Mouse (Mus musculus) heart, embryonic 16.5 days (tissue): Measurements from ENCODE around the gene Ryr2. TPM values are rescaled to one million over a fixed set of nuclear protein-coding genes. Genes with fewer than 3 reads are reported as not detected.

Experiments used
- ATAC-seq: fragments of 200-750 bp; cut with Nextera tagmentation; replicated peaks from 2 replicates; pipeline ENCODE4 v1.8.0; 2017; ENCODE audit warnings: moderate number of reproducible peaks; ENCODE audit not compliant: insufficient read depth, low FRiP score; ENCODE audit errors: extremely low read depth
- H3K27ac ChIP-seq: fragments of 300-500 bp; sonication (generic); 2 replicates; pipeline ENCODE4 v1.5.1; 2014; ENCODE audit warnings: mild to moderate bottlenecking, low read length, control low read depth, moderate library complexity
- H3K27me3 ChIP-seq: fragments of 300-500 bp; sonication (generic); 2 replicates; pipeline ENCODE4 v1.6.1; 2014; ENCODE audit warnings: low read length, mixed read lengths; ENCODE audit not compliant: control insufficient read depth, insufficient read depth
- H3K36me3 ChIP-seq: fragments of 300-500 bp; sonication (generic); 2 replicates; pipeline ENCODE4 v1.6.1; 2014; ENCODE audit not compliant: control insufficient read depth, insufficient read depth
- H3K4me1 ChIP-seq: fragments of 300-500 bp; sonication (generic); 2 replicates; pipeline ENCODE4 v1.6.1; 2014; ENCODE audit warnings: low read length, mixed read lengths; ENCODE audit not compliant: control insufficient read depth, insufficient read depth
- H3K4me2 ChIP-seq: fragments of 300-500 bp; sonication (generic); 2 replicates; pipeline ENCODE4 v1.6.1; 2014; ENCODE audit warnings: low read depth, mild to moderate bottlenecking, control low read depth, low read length
- H3K4me3 ChIP-seq: fragments of 300-500 bp; sonication (generic); 2 replicates; pipeline ENCODE4 v1.5.1; 2014; ENCODE audit warnings: mild to moderate bottlenecking, control low read depth, low read length
- H3K9ac ChIP-seq: fragments of 300-500 bp; sonication (generic); 2 replicates; pipeline ENCODE4 v1.6.1; 2014; ENCODE audit warnings: low read length, control low read depth
- H3K9me3 ChIP-seq: fragments of 300-500 bp; sonication (generic); replicated peaks from 2 replicates; pipeline ENCODE4 v1.6.1; 2016; ENCODE audit warnings: low read length; ENCODE audit not compliant: control insufficient read depth
- WGBS: fragments of 180-500 bp; shearing (Covaris S2); extraction: QIAGEN DNeasy Blood & Tissue Kit; methylation state at CpG from one replicate; pipeline ENCODE4 v1.1.7; 2014; 5-methylcytosine and 5-hydroxymethylcytosine counted together
- polyA plus RNA-seq: library from polyadenylated mRNA; unstranded; fragments of >200 nt; fragmentation: Nextera tagmentation; extraction: Ambion mirVana; gene quantifications from 2 replicates; pipeline ENCODE4 v1.2.1, GENCODE M21; 2015

The Ryr2 gene
- polyA plus RNA-seq, 1 experiment from 2014 or later: 31.5 TPM

DNA sequence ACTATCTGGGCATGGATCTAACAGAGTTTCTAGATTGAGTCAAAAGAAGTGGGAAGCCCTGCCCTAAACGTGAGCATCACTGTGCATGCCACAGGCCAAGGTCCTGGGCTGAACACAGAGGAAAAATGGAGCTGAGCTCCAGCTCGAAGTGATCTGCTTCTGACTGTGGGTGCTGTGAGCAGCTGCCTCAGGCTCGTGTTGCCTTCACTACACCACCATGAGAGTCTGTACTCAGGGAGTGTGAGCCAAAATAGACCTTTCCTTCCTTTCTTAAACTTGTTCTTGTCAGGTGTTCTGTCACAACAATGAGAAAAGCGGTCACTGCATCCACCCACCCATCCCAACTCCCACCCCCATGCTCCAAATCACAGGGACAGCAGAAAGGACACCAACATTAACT lies 27.2 kb downstream of the Ryr2 start:
- 68% methylated on average over 4 of the region's 4 CpGs for WGBS
- no peak for ATAC-seq
- H3K27me3 ChIP-seq: no peaks in the 10 kb centered on the region

GRCm38 (mm10) chr13:12074897-12075296 lies 31.8 kb downstream of the Ryr2 start:
- Histone ChIP-seq H3K4me3 (no peak overlapping the region), H3K27ac (no peak overlapping the region), H3K9ac (no peak overlapping the region), H3K36me3 (no peaks in the 10 kb centered on the region), H3K27me3 (no peaks in the 10 kb centered on the region), H3K4me1 (peaks cover 35% of the 10 kb centered on the region), H3K4me2 (no peak overlapping the region), H3K9me3 (no peaks in the 10 kb centered on the region)
- WGBS: 78% methylated on average over 6 of the region's 6 CpGs
- no peak for ATAC-seq

More for the DNA sequence above, 27.2 kb downstream of the Ryr2 start:
- Histone ChIP-seq H3K36me3 (no peaks in the 10 kb centered on the region), H3K9ac (no peak overlapping the region), H3K27ac (no peak overlapping the region), H3K4me2 (no peak overlapping the region), H3K9me3 (no peaks in the 10 kb centered on the region), H3K4me1 (peaks cover 36% of the 10 kb centered on the region), H3K4me3 (no peak overlapping the region)

DNA sequence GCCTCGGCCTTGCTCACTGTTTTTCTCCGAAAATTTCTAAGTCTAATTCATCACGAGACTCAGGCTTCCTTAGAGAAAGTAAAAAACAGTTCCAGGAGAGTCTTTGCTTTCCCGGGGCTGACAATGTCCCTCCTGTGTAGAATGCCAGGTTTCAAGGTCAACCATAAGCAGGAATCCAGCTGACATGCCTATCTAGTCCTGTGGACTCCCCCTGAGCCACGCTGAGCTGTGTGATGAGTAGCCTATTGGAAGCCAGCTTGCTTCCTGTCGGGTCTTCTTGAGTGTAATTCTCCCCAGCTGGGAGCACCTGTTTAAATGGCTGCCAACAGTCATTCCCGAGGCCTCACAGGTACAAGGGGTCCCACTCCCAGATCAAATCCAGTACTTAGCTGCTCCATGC lies 34.2 kb downstream of the Ryr2 start:
- peak overlapping the region; percentile 69 for H3K27ac ChIP-seq
- H3K4me1 ChIP-seq: peaks cover 39% of the 10 kb centered on the region
- H3K9ac ChIP-seq: peak overlapping the region; percentile 3; the same call in 1 of the 2 replicates
- peak overlapping the region; percentile 17; the same call in 1 of the 2 replicates for H3K4me2 ChIP-seq
- WGBS: 35% methylated on average over 7 of the region's 7 CpGs
- no peaks in the 10 kb centered on the region for H3K9me3 ChIP-seq
- no peak overlapping the region for H3K4me3 ChIP-seq
- H3K36me3 ChIP-seq: no peaks in the 10 kb centered on the region
- H3K27me3 ChIP-seq: no peaks in the 10 kb centered on the region
- peak; percentile 57 for ATAC-seq

GRCm38 (mm10) chr13:12072112-12072511 lies 34.6 kb downstream of the Ryr2 start:
- Histone ChIP-seq H3K4me2 (no peak overlapping the region), H3K9ac (peak overlapping the region; percentile 7; the same call in 1 of the 2 replicates)

DNA sequence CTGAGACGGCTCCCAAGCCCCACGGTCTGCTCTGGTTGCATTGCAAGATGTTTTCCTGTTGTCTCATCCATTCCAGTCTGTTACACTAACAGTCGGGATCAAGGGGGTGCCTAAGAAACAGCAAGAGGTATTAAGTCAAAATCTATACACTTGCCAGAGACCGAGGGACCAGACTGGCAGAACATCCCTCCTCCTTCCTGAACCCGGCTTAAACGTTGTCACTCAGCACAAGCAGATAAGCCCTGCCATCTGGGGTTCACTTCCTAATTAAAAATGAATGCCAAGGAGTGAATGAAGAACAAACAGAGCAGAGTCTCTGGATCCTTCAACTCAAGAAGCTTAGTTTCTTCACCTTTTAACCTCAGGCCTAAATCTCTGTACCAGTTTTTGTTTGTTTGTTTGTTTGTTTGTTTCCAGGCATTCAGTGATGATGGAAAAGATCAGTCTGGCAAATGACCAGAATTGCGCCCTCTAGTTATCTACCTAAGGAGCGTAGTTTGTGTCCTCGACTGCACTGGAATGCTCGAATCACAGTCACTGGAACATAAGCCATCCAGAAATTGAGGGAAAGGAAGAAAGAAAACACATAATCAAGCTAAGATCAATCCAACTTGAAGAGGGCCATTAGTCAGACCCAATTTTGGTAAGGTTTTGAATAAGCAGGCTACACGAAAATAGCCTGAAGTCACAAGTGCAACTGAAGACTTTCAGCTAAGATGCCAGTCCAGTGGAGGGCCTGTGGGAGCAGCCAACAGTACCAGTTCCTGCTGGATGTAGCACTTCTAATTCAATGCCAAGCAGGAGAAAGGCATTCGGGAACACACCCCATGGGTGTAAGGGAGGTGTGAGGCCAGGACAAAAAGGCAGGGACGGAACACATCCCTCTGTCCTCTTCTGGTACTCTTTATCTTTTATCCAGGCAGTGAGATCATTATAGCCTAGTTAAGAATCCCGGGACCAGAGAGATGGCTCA lies 36.3 kb downstream of the Ryr2 start:
- H3K36me3 ChIP-seq: no peaks in the 10 kb centered on the region
- no peak overlapping the region for H3K4me3 ChIP-seq
- H3K4me2 ChIP-seq: no peak overlapping the region
- ATAC-seq: no peak
- no peaks in the 10 kb centered on the region for H3K9me3 ChIP-seq
- peaks cover 37% of the 10 kb centered on the region for H3K4me1 ChIP-seq
- no peaks in the 10 kb centered on the region for H3K27me3 ChIP-seq
- H3K27ac ChIP-seq: no peak overlapping the region
- WGBS: 52% methylated on average over 14 of the region's 14 CpGs
- H3K9ac ChIP-seq: no peak overlapping the region

More at GRCm38 (mm10) chr13:12072112-12072511, 34.6 kb downstream of the Ryr2 start:
- Histone ChIP-seq H3K4me1 (peaks cover 43% of the 10 kb centered on the region), H3K9me3 (no peaks in the 10 kb centered on the region), H3K36me3 (no peaks in the 10 kb centered on the region), H3K4me3 (no peak overlapping the region), H3K27ac (peak overlapping the region; percentile 69), H3K27me3 (no peaks in the 10 kb centered on the region)
- ATAC-seq: no peak
- 44% methylated on average over 3 of the region's 3 CpGs for WGBS

- Histone ChIP-seq H3K4me1 (peaks cover 53% of the 10 kb centered on the region), H3K9me3 (no peaks in the 10 kb centered on the region), H3K27me3 (no peaks in the 10 kb centered on the region), H3K9ac (no peak overlapping the region), H3K27ac (0 out of 2 replicates have a peak overlapping the region, but pooled peaks have one; percentile 7), H3K4me3 (no peak overlapping the region), H3K4me2 (no peak overlapping the region), H3K36me3 (no peaks in the 10 kb centered on the region)
- ATAC-seq: no peak
- WGBS: 81% methylated on average over 4 of the region's 4 CpGs
These were observed 42.2 kb downstream of the Ryr2 start for GRCm38 (mm10) chr13:12064576-12064975.

DNA sequence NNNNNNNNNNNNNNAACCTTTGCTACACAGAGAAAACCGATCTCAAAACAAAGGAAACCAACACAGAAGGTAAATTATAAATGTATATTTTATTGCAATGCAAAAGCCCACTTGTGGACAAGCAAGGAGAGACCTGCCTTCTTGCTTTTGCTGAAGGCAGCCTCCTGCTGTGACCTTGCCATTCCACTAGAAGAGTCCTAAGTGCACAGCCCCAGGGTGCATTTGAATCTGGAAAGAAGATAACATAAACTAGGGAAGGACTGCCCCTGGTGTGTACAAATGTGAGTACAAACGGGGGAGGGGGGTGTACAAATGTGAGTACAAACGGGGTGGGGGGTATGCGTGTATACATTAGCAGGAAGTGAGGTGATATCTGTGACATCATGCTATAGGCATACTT lies 43.2 kb downstream of the Ryr2 start:
- ATAC-seq: no peak
- H3K4me1 ChIP-seq: peaks cover 62% of the 10 kb centered on the region

GRCm38 (mm10) chr13:12057357-12057771 lies 49.4 kb downstream of the Ryr2 start:
- Histone ChIP-seq H3K9me3 (no peaks in the 10 kb centered on the region), H3K27ac (0 out of 2 replicates have a peak overlapping the region, but pooled peaks have one; percentile 6), H3K36me3 (no peaks in the 10 kb centered on the region), H3K4me1 (peaks cover 45% of the 10 kb centered on the region), H3K9ac (no peak overlapping the region), H3K4me3 (no peak overlapping the region), H3K27me3 (no peaks in the 10 kb centered on the region), H3K4me2 (peak overlapping the region; percentile 8)
- WGBS: 46% methylated on average over 8 of the region's 8 CpGs
- ATAC-seq: no peak

More for the DNA sequence above, 43.2 kb downstream of the Ryr2 start:
- Histone ChIP-seq H3K27ac (no peak overlapping the region), H3K9me3 (no peaks in the 10 kb centered on the region), H3K4me3 (no peak overlapping the region), H3K27me3 (no peaks in the 10 kb centered on the region), H3K9ac (no peak overlapping the region), H3K36me3 (no peaks in the 10 kb centered on the region), H3K4me2 (no peak overlapping the region)
- WGBS: 64% methylated on average over 4 of the region's 4 CpGs

- Histone ChIP-seq H3K27me3 (no peaks in the 10 kb centered on the region), H3K9me3 (no peaks in the 10 kb centered on the region), H3K4me1 (peaks cover 40% of the 10 kb centered on the region), H3K4me2 (no peak overlapping the region), H3K4me3 (no peak overlapping the region), H3K27ac (no peak overlapping the region), H3K9ac (no peak overlapping the region), H3K36me3 (no peaks in the 10 kb centered on the region)
- no peak for ATAC-seq
- WGBS: 66% methylated on average over 1 of the region's 1 CpGs
These were observed 50.8 kb downstream of the Ryr2 start for GRCm38 (mm10) chr13:12055913-12056312.
